Mouse (Mus musculus) lung, postnatal 0 days (tissue): ENCODE measurements around the gene Gm4756.

Experiments
- CTCF ChIP-seq: IDR thresholded peaks from 2 replicates; pipeline ENCODE4 v1.5.1; 2016; ENCODE audit warnings: antibody characterized with exemption, mild to moderate bottlenecking
- EP300 ChIP-seq: IDR thresholded peaks from 2 replicates; pipeline ENCODE4 v1.6.1; 2016; ENCODE audit warnings: antibody characterized with exemption, mild to moderate bottlenecking, control low read depth

DNA sequence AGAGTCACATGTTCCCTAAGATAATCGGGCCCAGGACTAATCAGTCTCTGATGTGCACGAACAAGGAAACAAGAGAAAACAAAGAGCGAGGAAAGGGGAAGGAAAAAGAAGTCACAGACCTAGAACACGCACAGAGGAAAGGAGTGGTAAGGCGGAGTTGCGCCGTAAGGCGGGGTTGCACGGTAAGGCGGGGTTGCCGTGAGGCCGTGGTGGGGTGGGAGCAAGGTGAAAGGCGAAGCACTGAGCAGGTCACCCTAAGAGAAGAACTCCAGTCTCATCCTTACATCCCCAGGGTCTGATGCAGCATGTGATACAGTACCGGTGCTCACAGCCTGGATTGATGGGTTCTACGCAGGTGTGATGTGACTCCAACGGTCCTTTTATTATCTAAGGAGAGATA lies 6.3 kb upstream of the Gm4756 start:
- TF ChIP-seq CTCF, result no peak
- no peak for TF ChIP-seq EP300
